Mouse (Mus musculus) limb, embryonic 10.5 days (tissue): ENCODE results near the gene Coch. TPM values are rescaled to one million over a fixed set of nuclear protein-coding genes. Genes with fewer than 3 reads are reported as not detected.

Experiments
- polyA plus RNA-seq: library from polyadenylated mRNA; unstranded; fragments of >200 nt; fragmentation: Nextera tagmentation; extraction: Ambion mirVana; gene quantifications from 2 replicates; pipeline ENCODE4 v1.2.1, GENCODE M21; 2016

Gene Coch
- polyA plus RNA-seq, 1 experiment from 2014 or later: 1.0 TPM

Other genes with a start within 250 kb of the Coch start
- gene G2e3, start 245.3 kb upstream of the Coch start, polyA plus RNA-seq: 40.2 and 45.0 TPM in 2 replicates
- gene Scfd1, start 215.8 kb upstream of the Coch start, polyA plus RNA-seq: 55.4 and 68.7 TPM in 2 replicates
- 29.7 and 33.0 TPM in 2 replicates for gene Ap4s1, start 97.7 kb downstream of the Coch start, polyA plus RNA-seq
- 31.6 and 41.5 TPM in 2 replicates for gene Strn3, start 98.6 kb downstream of the Coch start, polyA plus RNA-seq
- 32.0 and 39.5 TPM in 2 replicates for gene Hectd1, start 236.2 kb downstream of the Coch start, polyA plus RNA-seq